Mouse (Mus musculus) liver, embryonic 11.5 days (tissue): Measurements from ENCODE around the gene Ndufaf5. TPM values are rescaled to one million over a fixed set of nuclear protein-coding genes. Genes with fewer than 3 reads are reported as not detected.

Source experiments
- ATAC-seq: fragments of 200-750 bp; cut with Nextera tagmentation; replicated peaks from 2 replicates; pipeline ENCODE4 v1.8.0; 2017; ENCODE audit warnings: moderate number of reproducible peaks, mild to moderate bottlenecking, moderate TSS enrichment, moderate library complexity; ENCODE audit not compliant: low FRiP score
- DNase-seq: peaks from one replicate; pipeline ENCODE4 v3.0.0-alpha.2; 2017; ENCODE audit warnings: low spot score
- H3K27ac ChIP-seq: fragments of 300-500 bp; sonication (generic); 2 replicates; pipeline ENCODE4 v1.5.1; 2014; ENCODE audit warnings: mild to moderate bottlenecking, low read depth, low read length, control low read depth
- H3K27me3 ChIP-seq: fragments of 300-500 bp; sonication (generic); replicated peaks from 2 replicates; pipeline ENCODE4 v1.6.1; 2014; ENCODE audit warnings: low read length, mixed read lengths; ENCODE audit not compliant: control insufficient read depth, insufficient read depth
- H3K36me3 ChIP-seq: fragments of 300-500 bp; sonication (generic); 2 replicates; pipeline ENCODE4 v1.6.1; 2014; ENCODE audit warnings: mild to moderate bottlenecking, low read length, moderate library complexity, mixed read lengths; ENCODE audit not compliant: control insufficient read depth, insufficient read depth
- H3K4me1 ChIP-seq: fragments of 300-500 bp; sonication (generic); replicated peaks from 2 replicates; pipeline ENCODE4 v1.6.1; 2014; ENCODE audit warnings: low read length, mixed read lengths; ENCODE audit not compliant: control insufficient read depth, insufficient read depth
- H3K4me2 ChIP-seq: fragments of 300-500 bp; sonication (generic); 2 replicates; pipeline ENCODE4 v1.6.1; 2014; ENCODE audit warnings: mild to moderate bottlenecking, control low read depth, moderate library complexity
- H3K4me3 ChIP-seq: fragments of 300-500 bp; sonication (generic); 2 replicates; pipeline ENCODE4 v1.5.1; 2014; ENCODE audit warnings: low read depth, low read length, control low read depth
- H3K9ac ChIP-seq: fragments of 300-500 bp; sonication (generic); 2 replicates; pipeline ENCODE4 v1.6.1; 2014; ENCODE audit warnings: low read depth, low read length, control low read depth
- H3K9me3 ChIP-seq: fragments of 300-500 bp; sonication (generic); 2 replicates; pipeline ENCODE4 v1.6.1; 2016; ENCODE audit warnings: low read length, inconsistent platforms, mixed read lengths; ENCODE audit not compliant: control insufficient read depth
- WGBS: fragments of 180-500 bp; shearing (Covaris S2); extraction: QIAGEN DNeasy Blood & Tissue Kit; methylation state at CpG from one replicate; pipeline ENCODE4 v1.1.7; 2014; 5-methylcytosine and 5-hydroxymethylcytosine counted together
- polyA plus RNA-seq: library from polyadenylated mRNA; unstranded; fragments of >200 nt; fragmentation: Nextera tagmentation; extraction: Ambion mirVana; gene quantifications from 2 replicates; pipeline ENCODE4 v1.2.1, GENCODE M21; 2014

Ndufaf5 gene
- polyA plus RNA-seq, 1 experiment from 2014 or later: 18.7 TPM

- Histone ChIP-seq H3K36me3 (no peaks in the 10 kb centered on the region; the same call in 1 of the 2 replicates), H3K27ac (no peak overlapping the region), H3K9ac (no peak overlapping the region), H3K27me3 (no peaks in the 10 kb centered on the region), H3K9me3 (no peaks in the 10 kb centered on the region), H3K4me3 (no peak overlapping the region), H3K4me1 (0 out of 2 replicates have a peak, but pooled peaks cover 2% of the 10 kb centered on the region), H3K4me2 (no peak overlapping the region)
- DNase-seq: no peak
- ATAC-seq: no peak
- 87% methylated on average over 2 of the region's 2 CpGs for WGBS
Measured at GRCm38 (mm10) chr2:140200713-140201112, 30.3 kb downstream of the Ndufaf5 start.

- 0 out of 2 replicates have a peak, but pooled peaks cover 2% of the 10 kb centered on the region for H3K4me1 ChIP-seq
- H3K27me3 ChIP-seq: no peaks in the 10 kb centered on the region
- no peaks in the 10 kb centered on the region for H3K9me3 ChIP-seq
- H3K4me3 ChIP-seq: no peak overlapping the region
- ATAC-seq (peak; percentile 37), DNase-seq (no peak)
- H3K4me2 ChIP-seq: no peak overlapping the region
- no peak overlapping the region for H3K27ac ChIP-seq
- 71% methylated on average over 5 of the region's 5 CpGs for WGBS
- H3K36me3 ChIP-seq: no peaks in the 10 kb centered on the region; the same call in 1 of the 2 replicates
- H3K9ac ChIP-seq: no peak overlapping the region
Measured at GRCm38 (mm10) chr2:140202573-140202972, 32.1 kb downstream of the Ndufaf5 start.

- no peaks in the 10 kb centered on the region for H3K27me3 ChIP-seq
- DNase-seq (no peak), ATAC-seq (no peak)
- 0 out of 2 replicates have a peak, but pooled peaks cover 2% of the 10 kb centered on the region for H3K4me1 ChIP-seq
- no peak overlapping the region for H3K4me2 ChIP-seq
- WGBS: 93% methylated on average over 7 of the region's 7 CpGs
- H3K4me3 ChIP-seq: no peak overlapping the region
- H3K27ac ChIP-seq: no peak overlapping the region
- no peaks in the 10 kb centered on the region for H3K9me3 ChIP-seq
- H3K9ac ChIP-seq: no peak overlapping the region
- no peaks in the 10 kb centered on the region; the same call in 1 of the 2 replicates for H3K36me3 ChIP-seq
Measured at GRCm38 (mm10) chr2:140203756-140204155, 33.3 kb downstream of the Ndufaf5 start.

- no peak; the same call in 1 of the 2 replicates for ATAC-seq
- Histone ChIP-seq H3K4me1 (no peaks in the 10 kb centered on the region), H3K27me3 (no peaks in the 10 kb centered on the region), H3K36me3 (no peaks in the 10 kb centered on the region), H3K4me2 (no peak overlapping the region), H3K4me3 (no peak overlapping the region), H3K9ac (no peak overlapping the region), H3K9me3 (no peaks in the 10 kb centered on the region), H3K27ac (no peak overlapping the region)
- 80% methylated on average over 4 of the region's 4 CpGs for WGBS
- no peak for DNase-seq
Measured at GRCm38 (mm10) chr2:140214519-140215027, 44.1 kb downstream of the Ndufaf5 start.

- Histone ChIP-seq H3K4me3 (no peak overlapping the region), H3K9me3 (no peaks in the 10 kb centered on the region), H3K27ac (no peak overlapping the region), H3K27me3 (no peaks in the 10 kb centered on the region), H3K4me2 (no peak overlapping the region), H3K4me1 (no peaks in the 10 kb centered on the region), H3K36me3 (no peaks in the 10 kb centered on the region), H3K9ac (no peak overlapping the region)
- DNase-seq (no peak), ATAC-seq (no peak)
- 73% methylated on average over 2 of the region's 2 CpGs for WGBS
Measured at GRCm38 (mm10) chr2:140215415-140215814, 45.0 kb downstream of the Ndufaf5 start.

GRCm38 (mm10) chr2:140215965-140216364, 45.5 kb downstream of the Ndufaf5 start:
- WGBS: 83% methylated on average over 1 of the region's 1 CpGs
- Histone ChIP-seq H3K4me2 (no peak overlapping the region), H3K27ac (no peak overlapping the region), H3K4me1 (no peaks in the 10 kb centered on the region), H3K27me3 (no peaks in the 10 kb centered on the region), H3K36me3 (no peaks in the 10 kb centered on the region), H3K4me3 (no peak overlapping the region), H3K9me3 (no peaks in the 10 kb centered on the region), H3K9ac (no peak overlapping the region)
- ATAC-seq: no peak
- no peak for DNase-seq

GRCm38 (mm10) chr2:140220325-140220724, 49.9 kb downstream of the Ndufaf5 start:
- ATAC-seq (no peak), DNase-seq (no peak)
- no peaks in the 10 kb centered on the region for H3K27me3 ChIP-seq
- no peaks in the 10 kb centered on the region for H3K36me3 ChIP-seq
- 70% methylated on average over 8 of the region's 8 CpGs for WGBS
- no peaks in the 10 kb centered on the region for H3K9me3 ChIP-seq
- H3K4me2 ChIP-seq: no peak overlapping the region
- H3K27ac ChIP-seq: no peak overlapping the region
- H3K4me3 ChIP-seq: no peak overlapping the region
- H3K9ac ChIP-seq: no peak overlapping the region
- no peaks in the 10 kb centered on the region for H3K4me1 ChIP-seq

GRCm38 (mm10) chr2:140230295-140230694, 59.8 kb downstream of the Ndufaf5 start:
- H3K4me2 ChIP-seq: no peak overlapping the region
- no peak overlapping the region for H3K9ac ChIP-seq
- DNase-seq (no peak), ATAC-seq (no peak)
- WGBS: 59% methylated on average over 1 of the region's 1 CpGs
- no peak overlapping the region for H3K27ac ChIP-seq
- no peaks in the 10 kb centered on the region for H3K9me3 ChIP-seq
- no peaks in the 10 kb centered on the region for H3K36me3 ChIP-seq
- no peak overlapping the region for H3K4me3 ChIP-seq
- H3K27me3 ChIP-seq: no peaks in the 10 kb centered on the region
- H3K4me1 ChIP-seq: no peaks in the 10 kb centered on the region

- no peak overlapping the region for H3K4me2 ChIP-seq
- no peaks in the 10 kb centered on the region for H3K36me3 ChIP-seq
- H3K9ac ChIP-seq: no peak overlapping the region
- no peak overlapping the region for H3K4me3 ChIP-seq
- no peaks in the 10 kb centered on the region for H3K9me3 ChIP-seq
- ATAC-seq (0 out of 2 replicates have a peak, but pooled peaks have one; percentile 20), DNase-seq (no peak)
- no peak overlapping the region for H3K27ac ChIP-seq
- WGBS: 55% methylated on average over 6 of the region's 6 CpGs
- H3K27me3 ChIP-seq: no peaks in the 10 kb centered on the region
- no peaks in the 10 kb centered on the region for H3K4me1 ChIP-seq
Measured at GRCm38 (mm10) chr2:140237245-140237644, 66.8 kb downstream of the Ndufaf5 start.
